ENCODE assay signal across 8 mouse cellular contexts in the genomic region with DNA sequence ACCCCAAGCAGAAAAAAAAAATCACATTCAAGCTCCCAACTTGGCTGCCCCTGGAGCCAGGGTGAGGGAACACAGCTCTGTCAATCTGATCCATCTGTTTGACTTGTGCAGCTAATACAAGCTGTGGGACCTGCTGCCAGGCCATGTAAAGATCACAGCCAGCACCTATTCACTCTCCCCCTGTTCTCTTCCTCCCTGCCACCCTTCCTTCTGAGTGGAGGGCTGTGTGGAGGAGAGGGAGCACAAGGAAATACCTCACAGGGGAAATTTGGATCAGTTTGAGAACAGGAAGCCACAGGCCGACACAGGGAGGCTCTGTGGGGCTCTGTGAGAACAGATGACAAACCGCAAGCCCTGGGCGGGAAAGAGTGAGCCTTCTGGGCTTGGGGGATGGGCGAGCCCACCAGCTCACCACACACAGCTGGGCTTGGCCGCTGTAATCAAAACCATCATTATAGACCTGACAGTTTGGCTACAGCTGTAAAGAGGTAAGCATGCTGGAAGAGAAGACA. TPM values are rescaled to one million over a fixed set of nuclear protein-coding genes. Genes with fewer than 3 reads are reported as not detected.
DNase-seq lines count a peak whose midpoint lies in the region; ATAC-seq and TF ChIP-seq lines count a peak whose summit lies in the region.

No protein-coding gene starts in this region.

- intact Hi-C loops in heart, postnatal 14 days (cut with DNase I) = no loop called here

- H3K9me3 ChIP-seq in lung, embryonic 14.5 days (ENCODE audit: low read depth, low read length) = no peaks in the 10 kb centered on the region
- H3K9me3 ChIP-seq in stomach, embryonic 15.5 days = no peaks in the 10 kb centered on the region

- no peak for TF ChIP-seq CTCF in lung, embryonic 14.5 days (IDR thresholded peaks at IDR 0.05; ENCODE audit: low read depth)

- peak overlapping the region; percentile 55 for H3K27ac ChIP-seq in lung, embryonic 14.5 days (ENCODE audit: low read depth)
- peak overlapping the region; percentile 88 for H3K27ac ChIP-seq in stomach, embryonic 15.5 days

- H3K27me3 ChIP-seq in lung, embryonic 14.5 days (ENCODE audit: insufficient read depth, low read length) = no peaks in the 10 kb centered on the region
- no peaks in the 10 kb centered on the region for H3K27me3 ChIP-seq in stomach, embryonic 15.5 days (replicated peaks)

- H3K4me2 ChIP-seq in lung, embryonic 14.5 days = no peak overlapping the region
- no peak overlapping the region for H3K4me2 ChIP-seq in stomach, embryonic 15.5 days

- peaks cover 43% of the 10 kb centered on the region for H3K4me1 ChIP-seq in lung, embryonic 14.5 days (ENCODE audit: insufficient read depth)
- peaks cover 47% of the 10 kb centered on the region for H3K4me1 ChIP-seq in stomach, embryonic 15.5 days

- no peak overlapping the region for H3K4me3 ChIP-seq in lung, embryonic 14.5 days (ENCODE audit: low read depth, low read length)
- H3K4me3 ChIP-seq in stomach, embryonic 15.5 days (replicated peaks) = no peak overlapping the region

- peak; percentile 71 for DNase-seq in lung, embryonic 14.5 days
- DNase-seq in lung, postnatal 25 days (ENCODE audit: low spot score) = no peak
- DNase-seq in cerebellum, postnatal 14 days = peak; percentile 49 to 55
- peak; percentile 19 to 29 for DNase-seq in heart, postnatal 14 days
- DNase-seq in adrenal gland, postnatal 36 days = no peak
- DNase-seq in right cerebral cortex, postnatal 25 days = no peak

- ATAC-seq in lung, embryonic 14.5 days (ENCODE audit: insufficient read depth) = peak; percentile 57
- peak; percentile 95 for ATAC-seq in megakaryocyte progenitor cell, adult 5-6 weeks (replicated peaks; ENCODE audit: poor library complexity)
- no peak for ATAC-seq in stomach, embryonic 15.5 days (ENCODE audit: insufficient read depth, low FRiP score, low read depth)

- H3K9ac ChIP-seq in lung, embryonic 14.5 days = 0 out of 2 replicates have a peak overlapping the region, but pooled peaks have one; percentile 14
- H3K9ac ChIP-seq in stomach, embryonic 15.5 days = no peak overlapping the region

- peaks cover 100% of the 10 kb centered on the region for H3K36me3 ChIP-seq in lung, embryonic 14.5 days (ENCODE audit: insufficient read depth)
- peaks cover 13% of the 10 kb centered on the region for H3K36me3 ChIP-seq in stomach, embryonic 15.5 days

- 18% methylated on average over 5 of the region's 5 CpGs for WGBS in lung, embryonic 14.5 days
- 19% methylated on average over 5 of the region's 5 CpGs for WGBS in stomach, embryonic 15.5 days

RNA-seq across cellular contexts. Expression of a gene that starts 31.1 kb away (rescaled TPM):
- polyA plus RNA-seq in lung, embryonic 14.5 days (2014; fragmentation: Nextera tagmentation; extraction: Ambion mirVana) = 25.9 and 27.4 TPM in 2 replicates
- total RNA-seq in heart, postnatal 14 days (2021) = 1 to 10 TPM; 5.0 to 6.9 TPM
- 10.0 and 11.6 TPM in 2 replicates for total RNA-seq in megakaryocyte progenitor cell, adult 5-6 weeks (2015)
- total RNA-seq in megakaryocyte progenitor cell, adult 5-6 weeks (2017) = 10.1 and 16.7 TPM in 2 replicates
- 17.8 and 18.6 TPM in 2 replicates for polyA plus RNA-seq in stomach, embryonic 15.5 days (2015; fragmentation: Nextera tagmentation; extraction: Ambion mirVana)
- total RNA-seq in adrenal gland, postnatal 36 days (2021) = 10 to 100 TPM in 1 of 2 experiments, 1 to 10 TPM in 1; 9.1 to 10.9 TPM

RNA-seq across cellular contexts. Expression of a gene that starts 45.2 kb away (rescaled TPM):
- polyA plus RNA-seq in lung, embryonic 14.5 days (2014; fragmentation: Nextera tagmentation; extraction: Ambion mirVana) = 64.6 and 68.6 TPM in 2 replicates
- total RNA-seq in heart, postnatal 14 days (2021) = 10 to 100 TPM; 12.0 to 16.1 TPM
- 8.6 and 11.6 TPM in 2 replicates for total RNA-seq in megakaryocyte progenitor cell, adult 5-6 weeks (2015)
- total RNA-seq in megakaryocyte progenitor cell, adult 5-6 weeks (2017) = 6.5 TPM in 2 replicates
- 32.1 and 34.3 TPM in 2 replicates for polyA plus RNA-seq in stomach, embryonic 15.5 days (2015; fragmentation: Nextera tagmentation; extraction: Ambion mirVana)
- total RNA-seq in adrenal gland, postnatal 36 days (2021) = 10 to 100 TPM; 37.3 to 49.6 TPM

Comparison
In these comparisons a context has a peak if more than half of its experiments do, and no peak if none do; other contexts are left out.
1. DNase-seq: peak in lung, embryonic 14.5 days (single experiment), cerebellum, postnatal 14 days (2 of 2) and heart, postnatal 14 days (2 of 2); none in lung, postnatal 25 days (single experiment), adrenal gland, postnatal 36 days (0 of 2) and right cerebral cortex, postnatal 25 days (single experiment).